Mouse (Mus musculus) erythroblast, embryonic 14.5 days (primary cell): ENCODE data around the gene Scgb1b20. TPM values are rescaled to one million over a fixed set of nuclear protein-coding genes. Genes with fewer than 3 reads are reported as not detected.
"Not testable (repeated sequence)": the region's sequence is repeated elsewhere in the genome, so short reads cannot be mapped to it uniquely, and the experiment has no call there.

ENCODE experiments used
- H3K27me3 ChIP-seq: 2 replicates; pipeline ENCODE4 v1.6.1; 2012; ENCODE audit warnings: inconsistent platforms; ENCODE audit not compliant: control insufficient read depth
- H3K36me3 ChIP-seq: 2 replicates; pipeline ENCODE4 v1.6.1; 2012; ENCODE audit warnings: mild to moderate bottlenecking, inconsistent platforms; ENCODE audit not compliant: control insufficient read depth
- H3K4me1 ChIP-seq: 2 replicates; pipeline ENCODE4 v1.6.1; 2012; ENCODE audit warnings: inconsistent platforms; ENCODE audit not compliant: control insufficient read depth
- H3K4me3 ChIP-seq: replicated peaks from 2 replicates; pipeline ENCODE3; 2012; ENCODE audit warnings: moderate library complexity, mild to moderate bottlenecking, inconsistent platforms
- H3K9me3 ChIP-seq: 2 replicates; pipeline ENCODE4 v1.6.1; 2012; ENCODE audit warnings: low read length, inconsistent platforms, mixed read lengths; ENCODE audit not compliant: control insufficient read depth
- GATA1 ChIP-seq: IDR thresholded peaks from 2 replicates; pipeline ENCODE4 v1.6.1; 2012; ENCODE audit warnings: low read length, inconsistent platforms, mixed read lengths
- TAL1 ChIP-seq: IDR thresholded peaks from 3 replicates; pipeline ENCODE4 v1.6.1; 2012; ENCODE audit warnings: low read length, inconsistent platforms, mixed read lengths
- polyA plus RNA-seq: library from polyadenylated mRNA; stranded (reverse); fragments of >175 nt; gene quantifications from 2 replicates; pipeline ENCODE4 v1.2.3, GENCODE M21; 2012

Gene Scgb1b20
- polyA plus RNA-seq = not detected in 2 replicates

- H3K4me1 ChIP-seq, H3K27me3 ChIP-seq, H3K9me3 ChIP-seq, H3K36me3 ChIP-seq, H3K4me3 ChIP-seq: not testable (repeated sequence)
Measured at GRCm38 (mm10) chr7:33372934-33373333, at the start of gene Scgb1b20. Gene Scgb1b20 (plus strand): TSS chr7:33373234.

DNA sequence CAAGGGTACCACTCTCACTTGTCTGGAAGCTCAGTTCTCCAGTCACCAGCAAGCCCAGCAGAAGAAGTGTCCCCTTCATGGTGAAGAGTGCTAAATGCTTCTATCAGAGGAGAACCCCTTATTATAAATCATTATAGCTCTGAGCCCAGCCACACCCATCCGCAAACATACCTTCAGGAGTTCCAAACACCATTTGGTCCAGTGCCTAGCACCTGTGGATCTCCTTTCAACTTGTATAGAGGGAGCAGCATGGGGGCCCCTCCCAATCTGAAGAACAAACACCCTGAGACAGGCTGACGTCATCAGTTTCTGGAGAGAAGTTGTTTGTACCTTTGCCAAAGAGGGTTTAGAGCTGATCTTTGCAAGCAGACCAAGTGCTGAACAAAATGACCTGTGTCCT, 6.8 kb upstream of the Scgb1b20 start, which contains the start of gene Scgb2b20:
Gene Scgb2b20, minus strand, starts transcription at position 101 of the 400 bp plus-strand sequence.
- H3K27me3 ChIP-seq, H3K36me3 ChIP-seq, H3K9me3 ChIP-seq, H3K4me3 ChIP-seq, H3K4me1 ChIP-seq: not testable (repeated sequence)

DNA sequence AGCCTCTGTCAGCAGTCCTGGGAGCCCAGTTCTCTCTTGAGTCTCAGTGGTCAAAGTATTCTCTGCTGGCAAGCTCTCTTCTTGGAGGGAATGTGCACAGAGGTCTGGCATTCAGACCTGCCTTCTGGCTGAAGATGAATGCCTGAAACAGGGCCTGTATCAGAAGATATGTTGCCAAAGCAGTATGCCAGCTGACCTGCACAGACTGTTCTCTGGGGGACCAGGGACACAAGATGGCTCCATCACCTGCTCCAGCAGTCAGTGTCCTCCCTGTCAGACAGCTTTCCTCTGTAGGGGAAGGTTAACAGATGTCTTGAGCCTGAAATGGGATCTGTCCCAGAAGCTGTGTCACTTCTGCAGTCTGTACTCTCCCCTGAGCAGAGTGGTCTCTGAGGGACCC, 26.7 kb downstream of the Scgb1b20 start:
- not testable (repeated sequence) for H3K27me3 ChIP-seq, H3K36me3 ChIP-seq, H3K4me3 ChIP-seq, H3K4me1 ChIP-seq
- peaks cover 21% of the 10 kb centered on the region for H3K9me3 ChIP-seq

GRCm38 (mm10) chr7:33401650-33402049, 28.6 kb downstream of the Scgb1b20 start:
- Histone ChIP-seq H3K4me1 (no peaks in the 10 kb centered on the region), H3K27me3 (no peaks in the 10 kb centered on the region), H3K4me3 (no peak overlapping the region), H3K36me3 (no peaks in the 10 kb centered on the region), H3K9me3 (peaks cover 21% of the 10 kb centered on the region)
- TF ChIP-seq GATA1 (no peak), TAL1 (no peak)

DNA sequence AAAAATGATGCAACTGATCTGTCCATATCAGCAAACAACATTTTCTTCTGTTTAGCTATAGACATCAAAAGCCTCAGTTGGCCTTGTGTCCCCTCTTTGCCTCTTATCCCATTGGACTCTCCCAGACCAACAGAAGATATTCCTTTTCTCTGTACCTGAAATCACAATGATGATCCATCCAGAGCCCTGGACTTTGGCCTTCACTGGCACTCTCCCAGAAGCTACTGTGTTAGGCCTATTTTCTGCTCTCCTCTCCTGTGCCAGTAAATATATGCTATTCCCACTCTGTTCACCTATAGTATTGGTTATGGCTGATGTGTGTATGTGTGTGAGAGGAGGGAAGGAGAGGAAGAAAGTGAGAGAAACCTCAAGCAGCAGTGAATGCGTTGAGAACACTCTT, 36.6 kb downstream of the Scgb1b20 start:
- H3K4me3 ChIP-seq, H3K9me3 ChIP-seq, H3K36me3 ChIP-seq, H3K27me3 ChIP-seq, H3K4me1 ChIP-seq: not testable (repeated sequence)

Other genes with a start within 250 kb of the Scgb1b20 start
- not detected in 2 replicates for gene Scgb2b18, start 199.4 kb upstream of the Scgb1b20 start, polyA plus RNA-seq
- not detected in 2 replicates for gene Scgb1b18, start 187.7 kb upstream of the Scgb1b20 start, polyA plus RNA-seq
- gene Scgb2b19, start 92.9 kb upstream of the Scgb1b20 start, polyA plus RNA-seq = not detected in 2 replicates
- gene Scgb1b19, start 85.9 kb upstream of the Scgb1b20 start, polyA plus RNA-seq = not detected in 2 replicates
- not detected in 2 replicates for gene Scgb2b20, start 6.9 kb upstream of the Scgb1b20 start, polyA plus RNA-seq
- not detected in 2 replicates for gene Scgb2b21, start 147.2 kb downstream of the Scgb1b20 start, polyA plus RNA-seq